In genomic region chr3:88530082-88530864, GRCm38 (mm10) we compare ENCODE assay signal across 9 mouse cellular contexts. TPM values are rescaled to one million over a fixed set of nuclear protein-coding genes. Genes with fewer than 3 reads are reported as not detected.
DNase-seq lines count a peak whose midpoint lies in the region; ATAC-seq and TF ChIP-seq lines count a peak whose summit lies in the region.
"Had no signal": no experiment of that assay in that cellular context is flagged by ENCODE, and none has a peak within 500 bp of the region (broad histone marks: within the 10 kb centered on the region; RNA-seq: fewer than 3 reads in every experiment).

No protein-coding gene starts in this region.

- H3K4me2 ChIP-seq in lung, embryonic 14.5 days, result peak overlapping the region; percentile 86
- H3K4me2 ChIP-seq in embryonic facial prominence, embryonic 13.5 days, result peak overlapping the region; percentile 84

- H3K9me3 ChIP-seq in lung, embryonic 14.5 days (ENCODE audit: low read depth, low read length), result no peaks in the 10 kb centered on the region
- H3K9me3 ChIP-seq in embryonic facial prominence, embryonic 13.5 days, result no peaks in the 10 kb centered on the region
- H3K9me3 ChIP-seq in limb, embryonic 10.5 days (replicated peaks), result no peaks in the 10 kb centered on the region

- H3K36me3 ChIP-seq in lung, embryonic 14.5 days (ENCODE audit: insufficient read depth), result peaks cover 4% of the 10 kb centered on the region
- H3K36me3 ChIP-seq in embryonic facial prominence, embryonic 13.5 days, result peaks cover 2% of the 10 kb centered on the region; the same call in 1 of the 2 replicates
- peaks cover 32% of the 10 kb centered on the region for H3K36me3 ChIP-seq in limb, embryonic 10.5 days

- 11% methylated on average over 11 of the region's 11 CpGs for WGBS in lung, embryonic 14.5 days
- 2% methylated on average over 11 of the region's 11 CpGs for WGBS in embryonic facial prominence, embryonic 13.5 days
- WGBS in limb, embryonic 10.5 days, result 10% methylated on average over 11 of the region's 11 CpGs
- 37% methylated on average over 11 of the region's 11 CpGs for WGBS in olfactory bulb, adult 2 months

- H3K4me3 ChIP-seq in lung, embryonic 14.5 days (ENCODE audit: low read depth, low read length), result peak overlapping the region; percentile 90
- H3K4me3 ChIP-seq in embryonic facial prominence, embryonic 13.5 days, result peak overlapping the region; percentile 78
- peak overlapping the region; percentile 86 for H3K4me3 ChIP-seq in limb, embryonic 10.5 days
- H3K4me3 ChIP-seq in olfactory bulb, adult 2 months (ENCODE audit: insufficient read depth, low read depth, low read length), result peak overlapping the region; percentile 12

- no peak for DNase-seq in lung, embryonic 14.5 days
- DNase-seq in lung, postnatal 36 days, result no peak
- DNase-seq in limb, embryonic 10.5 days (ENCODE audit: low spot score), result peak; percentile 71
- DNase-seq in cerebellum, adult 8-10 months, result no peak
- DNase-seq in adrenal gland, adult 2 months, result no peak
- no peak for DNase-seq in right cerebral cortex, adult 18-20 months

- peak overlapping the region; percentile 98 for H3K27ac ChIP-seq in lung, embryonic 14.5 days (ENCODE audit: low read depth)
- peak overlapping the region; percentile 99 for H3K27ac ChIP-seq in embryonic facial prominence, embryonic 13.5 days
- peak overlapping the region; percentile 100 for H3K27ac ChIP-seq in limb, embryonic 10.5 days
- H3K27ac ChIP-seq in olfactory bulb, adult 2 months (ENCODE audit: insufficient read depth, low read depth, low read length), result no peak overlapping the region

- H3K9ac ChIP-seq in lung, embryonic 14.5 days, result peak overlapping the region; percentile 99
- H3K9ac ChIP-seq in embryonic facial prominence, embryonic 13.5 days, result peak overlapping the region; percentile 99

- peaks cover 17% of the 10 kb centered on the region for H3K4me1 ChIP-seq in lung, embryonic 14.5 days (ENCODE audit: insufficient read depth)
- peaks cover 64% of the 10 kb centered on the region for H3K4me1 ChIP-seq in embryonic facial prominence, embryonic 13.5 days
- H3K4me1 ChIP-seq in limb, embryonic 10.5 days, result peaks cover 65% of the 10 kb centered on the region
- peaks cover 35% of the 10 kb centered on the region for H3K4me1 ChIP-seq in olfactory bulb, adult 2 months (ENCODE audit: control insufficient read depth, insufficient read depth, low read length)

- TF ChIP-seq POLR2A in olfactory bulb, adult 2 months (IDR thresholded peaks at IDR 0.05; ENCODE audit: insufficient read depth, low read depth, low read length), result no peak

- H3K27me3 ChIP-seq in lung, embryonic 14.5 days (ENCODE audit: insufficient read depth, low read length), result no peaks in the 10 kb centered on the region
- no peaks in the 10 kb centered on the region for H3K27me3 ChIP-seq in embryonic facial prominence, embryonic 13.5 days
- no peaks in the 10 kb centered on the region for H3K27me3 ChIP-seq in limb, embryonic 10.5 days (ENCODE audit: low read depth, poor library complexity, severe bottlenecking)

- no peak for ATAC-seq in lung, embryonic 14.5 days (ENCODE audit: insufficient read depth)
- ATAC-seq in embryonic facial prominence, embryonic 13.5 days (ENCODE audit: insufficient number of reproducible peaks, insufficient read depth, low FRiP score, low TSS enrichment, low read depth), result no peak

- no peak for TF ChIP-seq CTCF in lung, embryonic 14.5 days (IDR thresholded peaks at IDR 0.05; ENCODE audit: low read depth)
- no peak for TF ChIP-seq CTCF in olfactory bulb, adult 2 months (IDR thresholded peaks at IDR 0.05; ENCODE audit: insufficient read depth, low read depth, low read length)

RNA-seq across cellular contexts. Expression of gene Mex3a, which starts 1.9 kb away (rescaled TPM):
- 25.0 and 25.4 TPM in 2 replicates for polyA plus RNA-seq in lung, embryonic 14.5 days (2014; fragmentation: Nextera tagmentation; extraction: Ambion mirVana)
- polyA plus RNA-seq in embryonic facial prominence, embryonic 13.5 days (2015; fragmentation: Nextera tagmentation; extraction: Ambion mirVana), result 32.2 and 33.4 TPM in 2 replicates
- 28.9 and 34.8 TPM in 2 replicates for polyA plus RNA-seq in limb, embryonic 10.5 days (2016; fragmentation: Nextera tagmentation; extraction: Ambion mirVana)
- polyA plus RNA-seq in olfactory bulb, adult 2 months (2012; ENCODE audit: insufficient read depth, insufficient read length, low replicate concordance, missing spikeins), result not detected in 2 replicates
- total RNA-seq in adrenal gland, adult 2 months (2021), result 1 to 10 TPM; 2.3 to 3.2 TPM
- 1.7 and 2.1 TPM in 2 replicates for polyA plus RNA-seq in adrenal gland, adult 2 months (2012; rRNA removed)

RNA-seq across cellular contexts. Expression of gene Rab25, which starts 17.8 kb away (rescaled TPM):
- polyA plus RNA-seq in lung, embryonic 14.5 days (2014; fragmentation: Nextera tagmentation; extraction: Ambion mirVana), result 21.3 and 22.1 TPM in 2 replicates
- polyA plus RNA-seq in embryonic facial prominence, embryonic 13.5 days (2015; fragmentation: Nextera tagmentation; extraction: Ambion mirVana), result 18.6 and 19.5 TPM in 2 replicates
- polyA plus RNA-seq in limb, embryonic 10.5 days (2016; fragmentation: Nextera tagmentation; extraction: Ambion mirVana), result 1.7 and 3.7 TPM in 2 replicates
- not detected in 2 replicates for polyA plus RNA-seq in olfactory bulb, adult 2 months (2012; ENCODE audit: insufficient read depth, insufficient read length, low replicate concordance, missing spikeins)
- not detected for total RNA-seq in adrenal gland, adult 2 months (2021)
- polyA plus RNA-seq in adrenal gland, adult 2 months (2012; rRNA removed), result 0.09 and 0.10 TPM in 2 replicates
- total RNA-seq: left cerebral cortex, adult 8-10 months had no signal

RNA-seq across cellular contexts. Expression of gene Lmna, which starts 20.5 kb away (rescaled TPM):
- polyA plus RNA-seq in lung, embryonic 14.5 days (2014; fragmentation: Nextera tagmentation; extraction: Ambion mirVana), result 70.0 TPM in 2 replicates
- polyA plus RNA-seq in embryonic facial prominence, embryonic 13.5 days (2015; fragmentation: Nextera tagmentation; extraction: Ambion mirVana), result 311 and 321 TPM in 2 replicates
- 9.2 and 14.5 TPM in 2 replicates for polyA plus RNA-seq in limb, embryonic 10.5 days (2016; fragmentation: Nextera tagmentation; extraction: Ambion mirVana)
- polyA plus RNA-seq in olfactory bulb, adult 2 months (2012; ENCODE audit: insufficient read depth, insufficient read length, low replicate concordance, missing spikeins), result not detected in 2 replicates
- total RNA-seq in adrenal gland, adult 2 months (2021), result 100 to 1,000 TPM in 1 of 2 experiments, 10 to 100 TPM in 1; 78.2 to 158 TPM
- 170 and 236 TPM in 2 replicates for polyA plus RNA-seq in adrenal gland, adult 2 months (2012; rRNA removed)

RNA-seq across cellular contexts. Expression of gene Lamtor2, which starts 22.6 kb away (rescaled TPM):
- polyA plus RNA-seq in lung, embryonic 14.5 days (2014; fragmentation: Nextera tagmentation; extraction: Ambion mirVana), result 77.6 and 93.9 TPM in 2 replicates
- 164 and 169 TPM in 2 replicates for polyA plus RNA-seq in embryonic facial prominence, embryonic 13.5 days (2015; fragmentation: Nextera tagmentation; extraction: Ambion mirVana)
- 151 and 159 TPM in 2 replicates for polyA plus RNA-seq in limb, embryonic 10.5 days (2016; fragmentation: Nextera tagmentation; extraction: Ambion mirVana)
- 853 TPM in 1 of 2 replicates, not detected in the other for polyA plus RNA-seq in olfactory bulb, adult 2 months (2012; ENCODE audit: insufficient read depth, insufficient read length, low replicate concordance, missing spikeins)
- 100 to 1,000 TPM; 153 to 154 TPM for total RNA-seq in adrenal gland, adult 2 months (2021)
- polyA plus RNA-seq in adrenal gland, adult 2 months (2012; rRNA removed), result 107 and 117 TPM in 2 replicates

RNA-seq across cellular contexts. Expression of gene Ubqln4, which starts 23.3 kb away (rescaled TPM):
- 64.9 and 68.5 TPM in 2 replicates for polyA plus RNA-seq in lung, embryonic 14.5 days (2014; fragmentation: Nextera tagmentation; extraction: Ambion mirVana)
- 43.0 and 44.6 TPM in 2 replicates for polyA plus RNA-seq in embryonic facial prominence, embryonic 13.5 days (2015; fragmentation: Nextera tagmentation; extraction: Ambion mirVana)
- 78.8 and 79.5 TPM in 2 replicates for polyA plus RNA-seq in limb, embryonic 10.5 days (2016; fragmentation: Nextera tagmentation; extraction: Ambion mirVana)
- 138 TPM in 1 of 2 replicates, not detected in the other for polyA plus RNA-seq in olfactory bulb, adult 2 months (2012; ENCODE audit: insufficient read depth, insufficient read length, low replicate concordance, missing spikeins)
- 100 to 1,000 TPM in 1 of 2 experiments, 10 to 100 TPM in 1; 61.1 to 100 TPM for total RNA-seq in adrenal gland, adult 2 months (2021)
- 77.9 and 96.2 TPM in 2 replicates for polyA plus RNA-seq in adrenal gland, adult 2 months (2012; rRNA removed)

Comparison
In these comparisons a context has a peak if more than half of its experiments do, and no peak if none do; other contexts are left out.
1. H3K4me3 ChIP-seq: peak in every context shown above with its lines; median percentile 90 in lung, embryonic 14.5 days; 86 in limb, embryonic 10.5 days; 78 in embryonic facial prominence, embryonic 13.5 days; 12 in olfactory bulb, adult 2 months.
2. RNA of gene Lmna, which starts 20.5 kb away (polyA plus RNA-seq): 311 to 321 TPM in embryonic facial prominence, embryonic 13.5 days, 170 to 236 TPM in adrenal gland, adult 2 months, 70.0 TPM in lung, embryonic 14.5 days and 9.2 to 14.5 TPM in limb, embryonic 10.5 days; not detected in olfactory bulb, adult 2 months; every median in the first group is over 10 times any median in the second.